Mouse (Mus musculus): ENCODE data around the gene 4933425L06Rik. TPM values are rescaled to one million over a fixed set of nuclear protein-coding genes. Genes with fewer than 3 reads are reported as not detected.

The 4933425L06Rik gene
- polyA plus RNA-seq, 1 experiment from 2014 or later: not detected

GRCm38 (mm10) chr13:105053618-105054017 lies 28.3 kb upstream of the 4933425L06Rik start:
- no peak for TF ChIP-seq CTCF (IDR thresholded peaks at IDR 0.05; ENCODE audit: low read depth)
- DNase-seq (no peak), ATAC-seq (ENCODE audit: insufficient read depth) (peak; percentile 16)
- Histone ChIP-seq H3K4me3 (ENCODE audit: low read depth, low read length) (peak overlapping the region; percentile 56), H3K27me3 (ENCODE audit: insufficient read depth, low read length) (peaks cover 19% of the 10 kb centered on the region), H3K9ac (peak overlapping the region; percentile 54), H3K9me3 (ENCODE audit: low read depth, low read length) (no peaks in the 10 kb centered on the region), H3K4me2 (peak overlapping the region; percentile 93), H3K27ac (ENCODE audit: low read depth) (no peak overlapping the region), H3K36me3 (ENCODE audit: insufficient read depth) (no peaks in the 10 kb centered on the region), H3K4me1 (ENCODE audit: insufficient read depth) (no peaks in the 10 kb centered on the region)
- whole genome bisulfite sequencing: 3% methylated on average over 12 of the region's 12 CpGs

DNA sequence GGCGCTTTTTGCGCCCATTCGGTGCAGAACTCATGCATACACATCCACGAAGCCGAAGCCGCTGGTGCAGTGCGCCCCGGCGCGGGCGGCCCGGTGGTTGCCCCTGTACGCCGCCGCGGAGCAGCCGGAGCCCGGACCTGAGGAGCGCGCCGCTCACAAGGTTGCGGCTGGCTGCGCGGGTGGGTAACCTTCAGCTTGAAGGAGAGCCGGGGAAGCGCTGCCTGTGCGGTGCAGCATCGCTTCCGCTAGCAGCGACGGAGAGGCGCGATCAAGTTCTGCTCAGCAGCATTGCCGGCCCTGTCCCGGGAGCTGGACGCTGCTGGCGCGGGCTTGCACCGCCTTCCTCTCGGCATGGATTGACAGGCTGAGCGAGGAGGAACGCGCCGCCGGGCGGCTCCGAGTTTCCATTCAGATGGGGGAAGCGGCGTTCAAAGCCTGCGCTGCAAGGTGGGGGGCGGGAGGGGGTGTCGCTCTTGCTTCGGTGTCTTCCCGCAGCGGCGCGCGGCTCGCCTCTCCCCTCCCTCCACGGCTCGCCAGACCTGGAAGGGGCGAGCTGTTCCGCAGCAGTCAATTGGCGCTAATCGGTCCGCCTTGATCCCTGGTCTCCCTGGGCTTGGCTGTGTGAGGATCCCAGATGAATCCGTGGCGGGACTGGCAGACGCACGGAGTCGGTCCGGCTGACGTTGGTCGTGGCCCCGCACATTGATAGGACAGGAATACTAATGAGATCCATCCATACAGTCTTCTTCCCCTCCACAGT lies 27.6 kb upstream of the 4933425L06Rik start, which contains the start of gene Rgs7bp:
Rgs7bp (minus strand) TSS at position 750 of the 760 bp plus-strand sequence.
- ATAC-seq (ENCODE audit: insufficient read depth) (peak; percentile 89), DNase-seq (peak; percentile 79)
- TF ChIP-seq CTCF (IDR thresholded peaks at IDR 0.05; ENCODE audit: low read depth): no peak
- under 1% methylated on average over 69 of the region's 75 CpGs for WGBS
- Histone ChIP-seq H3K4me1 (ENCODE audit: insufficient read depth) (no peaks in the 10 kb centered on the region), H3K4me3 (ENCODE audit: low read depth, low read length) (peak within 1 kb of the TSS; percentile 56), H3K27ac (ENCODE audit: low read depth) (no peak within 1 kb of the TSS), H3K9ac (peak within 1 kb of the TSS; percentile 54), H3K9me3 (ENCODE audit: low read depth, low read length) (no peaks in the 10 kb centered on the region), H3K27me3 (ENCODE audit: insufficient read depth, low read length) (peaks cover 19% of the 10 kb centered on the region), H3K36me3 (ENCODE audit: insufficient read depth) (no peaks in the 10 kb centered on the region), H3K4me2 (peak within 1 kb of the TSS; percentile 93)

GRCm38 (mm10) chr13:105054941-105055309 lies 27.0 kb upstream of the 4933425L06Rik start:
- H3K4me2 ChIP-seq: peak overlapping the region; percentile 93
- H3K36me3 ChIP-seq (ENCODE audit: insufficient read depth): no peaks in the 10 kb centered on the region
- H3K4me3 ChIP-seq (ENCODE audit: low read depth, low read length): peak overlapping the region; percentile 56
- H3K27me3 ChIP-seq (ENCODE audit: insufficient read depth, low read length): peaks cover 19% of the 10 kb centered on the region
- DNase-seq (no peak), ATAC-seq (ENCODE audit: insufficient read depth) (peak; percentile 50)
- under 1% methylated on average over 8 of the region's 8 CpGs for WGBS
- H3K27ac ChIP-seq (ENCODE audit: low read depth): no peak overlapping the region
- no peak for TF ChIP-seq CTCF (IDR thresholded peaks at IDR 0.05; ENCODE audit: low read depth)
- H3K4me1 ChIP-seq (ENCODE audit: insufficient read depth): no peaks in the 10 kb centered on the region
- no peaks in the 10 kb centered on the region for H3K9me3 ChIP-seq (ENCODE audit: low read depth, low read length)
- peak overlapping the region; percentile 54; the same call in 1 of the 2 replicates for H3K9ac ChIP-seq

DNA sequence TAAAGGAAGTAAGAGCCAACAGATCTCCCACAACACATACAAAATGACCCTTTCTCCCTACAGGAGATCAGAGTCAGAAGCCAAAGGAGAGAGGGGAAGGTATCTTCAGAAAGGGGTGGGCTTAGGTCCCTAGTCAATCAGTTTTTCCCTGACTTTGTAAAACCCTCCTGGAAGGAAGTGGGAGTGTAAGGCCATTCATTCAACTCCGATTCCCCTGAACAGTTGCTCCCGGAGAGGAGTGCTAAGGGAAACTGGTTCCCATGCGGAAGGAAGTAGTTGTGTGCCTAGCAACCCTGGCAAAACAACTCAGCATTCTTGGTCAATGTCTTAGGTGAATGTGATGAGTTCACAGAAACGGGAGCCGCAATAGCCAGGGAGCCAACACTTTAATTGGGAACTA lies 26.5 kb upstream of the 4933425L06Rik start:
- no peak for TF ChIP-seq CTCF (IDR thresholded peaks at IDR 0.05; ENCODE audit: low read depth)
- H3K36me3 ChIP-seq (ENCODE audit: insufficient read depth): no peaks in the 10 kb centered on the region
- no peak overlapping the region for H3K27ac ChIP-seq (ENCODE audit: low read depth)
- H3K9me3 ChIP-seq (ENCODE audit: low read depth, low read length): no peaks in the 10 kb centered on the region
- ATAC-seq (ENCODE audit: insufficient read depth) (peak; percentile 13; the same call in 1 of the 2 replicates), DNase-seq (peak; percentile 55)
- H3K4me2 ChIP-seq: peak overlapping the region; percentile 93
- H3K4me3 ChIP-seq (ENCODE audit: low read depth, low read length): peak overlapping the region; percentile 56
- no peak overlapping the region for H3K9ac ChIP-seq
- no peaks in the 10 kb centered on the region for H3K4me1 ChIP-seq (ENCODE audit: insufficient read depth)
- 18% methylated on average over 5 of the region's 5 CpGs for WGBS
- H3K27me3 ChIP-seq (ENCODE audit: insufficient read depth, low read length): peaks cover 19% of the 10 kb centered on the region

DNA sequence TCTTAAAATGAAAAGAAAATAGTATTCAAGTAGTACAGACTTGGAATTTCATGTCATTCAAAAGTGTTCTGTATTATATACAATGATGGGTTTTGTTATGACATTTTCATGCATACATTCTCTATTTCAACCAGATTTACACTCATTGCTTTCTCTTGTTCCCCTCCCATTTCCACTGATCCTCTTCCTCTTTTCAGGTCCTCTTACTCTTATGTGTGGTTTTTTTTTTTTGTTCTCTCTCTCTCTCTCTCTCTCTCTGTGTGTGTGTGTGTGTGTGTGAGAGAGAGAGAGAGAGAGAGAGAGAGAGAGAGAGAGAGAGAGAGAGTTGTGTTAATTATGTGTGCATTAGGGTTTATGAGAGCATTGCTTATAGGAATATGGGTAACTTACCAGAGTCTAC lies 15.8 kb upstream of the 4933425L06Rik start:
- H3K4me3 ChIP-seq (ENCODE audit: low read depth, low read length): no peak overlapping the region

GRCm38 (mm10) chr13:105066890-105067845 lies 14.8 kb upstream of the 4933425L06Rik start:
- no peak overlapping the region for H3K4me3 ChIP-seq (ENCODE audit: low read depth, low read length)
- no peaks in the 10 kb centered on the region for H3K27me3 ChIP-seq (ENCODE audit: insufficient read depth, low read length)
- H3K9me3 ChIP-seq (ENCODE audit: low read depth, low read length): no peaks in the 10 kb centered on the region
- H3K9ac ChIP-seq: no peak overlapping the region
- 53% methylated on average over 7 of the region's 7 CpGs for WGBS
- ATAC-seq (ENCODE audit: insufficient read depth) (peak; percentile 56; the same call in 1 of the 2 replicates), DNase-seq (peak; percentile 11)
- TF ChIP-seq CTCF (IDR thresholded peaks at IDR 0.05; ENCODE audit: low read depth): peak; percentile 25
- H3K4me1 ChIP-seq (ENCODE audit: insufficient read depth): no peaks in the 10 kb centered on the region
- no peak overlapping the region for H3K4me2 ChIP-seq
- no peaks in the 10 kb centered on the region for H3K36me3 ChIP-seq (ENCODE audit: insufficient read depth)
- no peak overlapping the region for H3K27ac ChIP-seq (ENCODE audit: low read depth)

More for the DNA sequence above, 15.8 kb upstream of the 4933425L06Rik start:
- DNase-seq: no peak
- Histone ChIP-seq H3K4me1 (ENCODE audit: insufficient read depth) (no peaks in the 10 kb centered on the region), H3K4me2 (no peak overlapping the region), H3K9ac (no peak overlapping the region), H3K27me3 (ENCODE audit: insufficient read depth, low read length) (no peaks in the 10 kb centered on the region), H3K27ac (ENCODE audit: low read depth) (no peak overlapping the region), H3K36me3 (ENCODE audit: insufficient read depth) (no peaks in the 10 kb centered on the region), H3K9me3 (ENCODE audit: low read depth, low read length) (no peaks in the 10 kb centered on the region)
- no peak for TF ChIP-seq CTCF (IDR thresholded peaks at IDR 0.05; ENCODE audit: low read depth)
- ATAC-seq (ENCODE audit: insufficient read depth): no peak

- ATAC-seq (ENCODE audit: insufficient read depth) (no peak), DNase-seq (no peak)
- Histone ChIP-seq H3K4me1 (ENCODE audit: insufficient read depth) (no peaks in the 10 kb centered on the region), H3K9ac (no peak overlapping the region), H3K27ac (ENCODE audit: low read depth) (no peak overlapping the region), H3K4me3 (ENCODE audit: low read depth, low read length) (no peak overlapping the region), H3K4me2 (no peak overlapping the region), H3K9me3 (ENCODE audit: low read depth, low read length) (no peaks in the 10 kb centered on the region), H3K36me3 (ENCODE audit: insufficient read depth) (no peaks in the 10 kb centered on the region), H3K27me3 (ENCODE audit: insufficient read depth, low read length) (no peaks in the 10 kb centered on the region)
- no peak for TF ChIP-seq CTCF (IDR thresholded peaks at IDR 0.05; ENCODE audit: low read depth)
- WGBS: 80% methylated on average over 3 of the region's 3 CpGs
Observed at GRCm38 (mm10) chr13:105089276-105089675, 7.4 kb downstream of the 4933425L06Rik start.

Data from lung, embryonic 14.5 days (tissue).